Mouse (Mus musculus) CH12.LX (cell line): ENCODE measurements around the gene Galc. TPM values are rescaled to one million over a fixed set of nuclear protein-coding genes. Genes with fewer than 3 reads are reported as not detected.
"Not testable (repeated sequence)": the region's sequence is repeated elsewhere in the genome, so short reads cannot be mapped to it uniquely, and the experiment has no call there.

ENCODE experiments used
- DNase-seq: peaks from one replicate; pipeline ENCODE4 v3.0.0-alpha.2; 2013; ENCODE audit errors: extremely low read depth
- H3K27ac ChIP-seq: 2 replicates; pipeline ENCODE4 v1.5.1; 2012; ENCODE audit warnings: low read depth, mild to moderate bottlenecking, control low read depth, moderate library complexity; ENCODE audit not compliant: insufficient read depth
- H3K27me3 ChIP-seq: replicated peaks from 2 replicates; pipeline ENCODE3; 2012; ENCODE audit warnings: inconsistent platforms
- H3K36me3 ChIP-seq, 2 experiments: replicated peaks in 1 of 2; 2 replicates each; pipeline versions ENCODE3 to v1.6.1; 2012; ENCODE audit warnings: inconsistent platforms in 1 of 2, low read length in 1 of 2, mild to moderate bottlenecking in 1 of 2, mixed read lengths in 1 of 2, moderate library complexity in 1 of 2; ENCODE audit not compliant: control insufficient read depth in 1 of 2, insufficient read depth in 1 of 2
- H3K4me1 ChIP-seq, 2 experiments: 2 replicates each; pipeline ENCODE4 v1.6.1; 2012; ENCODE audit warnings: inconsistent platforms in 1 of 2, moderate library complexity in 1 of 2; ENCODE audit not compliant: insufficient read depth in 2 of 2, control insufficient read depth in 1 of 2
- H3K4me2 ChIP-seq: 2 replicates; pipeline ENCODE4 v1.6.1; 2012; ENCODE audit warnings: low read depth, mild to moderate bottlenecking, control low read depth; ENCODE audit not compliant: poor library complexity, insufficient read depth, severe bottlenecking
- H3K4me3 ChIP-seq, 3 experiments: fragments of 150-350 bp in 1 of 3; sonication (generic) in 1 of 3; replicated peaks in 1 of 3; 2 replicates each; pipeline versions ENCODE3 to v1.5.1; 2011 to 2012; ENCODE audit warnings: low read depth in 2 of 3, low read length in 2 of 3, mild to moderate bottlenecking in 2 of 3, moderate library complexity in 2 of 3, control low read depth in 1 of 3, improper control_type of control experiment in 1 of 3, inconsistent platforms in 1 of 3, mixed read lengths in 1 of 3; ENCODE audit not compliant: poor library complexity in 1 of 3
- H3K79me2 ChIP-seq: replicated peaks from 2 replicates; pipeline ENCODE4 v1.6.1; 2012; ENCODE audit warnings: mild to moderate bottlenecking, moderate library complexity; ENCODE audit not compliant: control insufficient read depth, poor library complexity, insufficient read depth, severe bottlenecking; ENCODE audit errors: extremely low read depth
- H3K9ac ChIP-seq: 2 replicates; pipeline ENCODE4 v1.6.1; 2012; ENCODE audit warnings: low read depth, mild to moderate bottlenecking, control low read depth, moderate library complexity; ENCODE audit not compliant: insufficient read depth
- H3K9me3 ChIP-seq: replicated peaks from 2 replicates; pipeline ENCODE3; 2012; ENCODE audit warnings: low read length, inconsistent platforms, mixed read lengths
- E2F4 ChIP-seq: IDR thresholded peaks from 2 replicates; pipeline ENCODE4 v1.6.1; 2011; ENCODE audit warnings: low read depth, low read length, improper control_type of control experiment; ENCODE audit not compliant: insufficient replicate concordance
- ELF1 ChIP-seq: IDR thresholded peaks from 2 replicates; pipeline ENCODE4 v1.6.1; 2014; ENCODE audit warnings: low read depth, mild to moderate bottlenecking, inconsistent platforms, low read length, improper control_type of control experiment
- EP300 ChIP-seq: IDR thresholded peaks from 2 replicates; pipeline ENCODE4 v1.6.1; 2011; ENCODE audit warnings: low read length, improper control_type of control experiment
- HCFC1 ChIP-seq: IDR thresholded peaks from 2 replicates; pipeline ENCODE4 v1.6.1; 2012; ENCODE audit warnings: low read depth, mild to moderate bottlenecking, inconsistent platforms, low read length, improper control_type of control experiment
- IRF4 ChIP-seq: IDR thresholded peaks from 2 replicates; pipeline ENCODE4 v1.6.1; 2014; ENCODE audit warnings: low read depth, mild to moderate bottlenecking, inconsistent platforms, low read length, improper control_type of control experiment
- JUN ChIP-seq: IDR thresholded peaks from 2 replicates; pipeline ENCODE4 v1.6.1; 2011; ENCODE audit warnings: low read depth, mild to moderate bottlenecking, low read length, improper control_type of control experiment, moderate library complexity; ENCODE audit not compliant: insufficient read depth
- KAT2A ChIP-seq: IDR thresholded peaks from 2 replicates; pipeline ENCODE4 v1.6.1; 2012; ENCODE audit warnings: low read length, improper control_type of control experiment, inconsistent platforms; ENCODE audit not compliant: insufficient replicate concordance
- MAZ ChIP-seq: IDR thresholded peaks from 2 replicates; pipeline ENCODE4 v1.6.1; 2012; ENCODE audit warnings: low read depth, mild to moderate bottlenecking, inconsistent platforms, low read length, improper control_type of control experiment, moderate library complexity
- MEF2A ChIP-seq: IDR thresholded peaks from 2 replicates; pipeline ENCODE4 v1.6.1; 2014; ENCODE audit warnings: low read depth, mild to moderate bottlenecking, inconsistent platforms, low read length, improper control_type of control experiment, borderline replicate concordance
- MXI1 ChIP-seq: IDR thresholded peaks from 2 replicates; pipeline ENCODE4 v1.6.1; 2011; ENCODE audit warnings: mild to moderate bottlenecking, low read depth, low read length, improper control_type of control experiment
- PAX5 ChIP-seq: IDR thresholded peaks from 2 replicates; pipeline ENCODE4 v1.6.1; 2012; ENCODE audit warnings: low read length, inconsistent platforms, mixed read lengths
- POLR2AphosphoS2 ChIP-seq: IDR thresholded peaks from 2 replicates; pipeline ENCODE4 v1.6.1; 2011; ENCODE audit warnings: low read depth, low read length, improper control_type of control experiment
- RAD21 ChIP-seq: IDR thresholded peaks from 2 replicates; pipeline ENCODE4 v1.6.1; 2011; ENCODE audit warnings: low read depth, mild to moderate bottlenecking, low read length, improper control_type of control experiment, moderate library complexity
- SIN3A ChIP-seq: IDR thresholded peaks from 2 replicates; pipeline ENCODE4 v1.6.1; 2012; ENCODE audit warnings: low read length, improper control_type of control experiment, inconsistent platforms
- TBP ChIP-seq: conservative IDR thresholded peaks from 2 replicates; pipeline ENCODE4 v1.6.1; 2011; ENCODE audit warnings: low read depth, low read length, improper control_type of control experiment
- USF1 ChIP-seq: IDR thresholded peaks from 2 replicates; pipeline ENCODE4 v1.6.1; 2014; ENCODE audit warnings: low read depth, mild to moderate bottlenecking, inconsistent platforms, low read length, improper control_type of control experiment
- USF2 ChIP-seq: conservative IDR thresholded peaks from 2 replicates; pipeline ENCODE4 v1.6.1; 2011; ENCODE audit warnings: low read depth, low read length, improper control_type of control experiment
- ZC3H11A ChIP-seq: IDR thresholded peaks from 2 replicates; pipeline ENCODE4 v1.6.1; 2012; ENCODE audit warnings: low read depth, mild to moderate bottlenecking, inconsistent platforms, low read length, improper control_type of control experiment
- ZKSCAN1 ChIP-seq: IDR thresholded peaks from 2 replicates; pipeline ENCODE4 v1.6.1; 2012; ENCODE audit warnings: low read depth, inconsistent platforms, low read length, improper control_type of control experiment, borderline replicate concordance
- ZMIZ1 ChIP-seq: IDR thresholded peaks from 2 replicates; pipeline ENCODE4 v1.6.1; 2012; ENCODE audit warnings: low read depth, mild to moderate bottlenecking, inconsistent platforms, low read length, improper control_type of control experiment
- dilution Hi-C: fragments of 300-500 bp; cut with MboI; formaldehyde crosslinking; loops from 2 replicates; pipeline ENCODE4 v1.14.3; 2020; ENCODE audit warnings: low sequenced_read_pairs; ENCODE audit not compliant: extremely low pct_unique_long_range_greater_than_20kb, extremely low pct_ligation_motif_present
- in situ Hi-C: fragments of 300-500 bp; cut with MboI; formaldehyde crosslinking; loops from 3 replicates; pipeline ENCODE4 v1.14.3; 2019; ENCODE audit warnings: low sequenced_read_pairs, low pct_ligation_motif_present, low pct_unique_long_range_greater_than_20kb, mixed read lengths
- polyA plus RNA-seq: library from polyadenylated mRNA; unstranded; fragments of >175 nt; gene quantifications from 2 replicates; pipeline ENCODE4 v1.2.1, GENCODE M21; 2012; ENCODE audit warnings: low read depth; ENCODE audit not compliant: insufficient read length
- total RNA-seq, 2 experiments: library from RNA; depleted of rRNA; stranded (reverse); fragments of 300-350 nt in 1 of 2; fragments of >200 nt in 1 of 2; gene quantifications; 2 replicates each; pipeline ENCODE4 v1.2.3; 2012 to 2014

The Galc gene
- total and polyA plus RNA-seq, 3 experiments: 1.6 to 9.1 (median 6.4) TPM

- no peak for TF ChIP-seq USF2
Observed at GRCm38 (mm10) chr12:98244865-98245264, 14.4 kb downstream of the Galc start (continued).

DNA sequence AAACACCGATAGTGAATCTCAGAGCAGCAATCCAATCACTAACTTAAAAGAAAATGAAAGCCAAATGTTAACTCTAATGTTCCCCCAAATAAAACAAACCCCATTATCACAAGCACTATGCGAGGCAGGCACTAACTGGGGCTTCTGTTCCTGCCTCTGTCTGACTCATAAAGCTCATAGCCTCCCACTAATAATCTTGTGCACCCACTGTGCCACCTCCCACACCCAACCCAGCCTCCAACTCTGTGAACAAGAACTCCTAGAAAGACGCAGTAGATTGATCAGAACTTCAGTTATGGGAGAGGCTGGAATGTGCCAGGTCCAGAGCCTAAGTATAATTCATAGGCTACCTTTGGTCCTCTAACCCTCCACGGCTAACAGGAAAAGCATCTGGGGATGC lies 15.1 kb downstream of the Galc start:
- Histone ChIP-seq H3K27me3 (no peaks in the 10 kb centered on the region), H3K4me1 (peaks cover 6 to 33% of the 10 kb centered on the region in 2 experiments), H3K9me3 (no peaks in the 10 kb centered on the region), H3K27ac (no peak overlapping the region), H3K9ac (no peak overlapping the region), H3K36me3 (peaks cover 0 to 9% of the 10 kb centered on the region in 2 experiments), H3K79me2 (no peaks in the 10 kb centered on the region), H3K4me2 (no peak overlapping the region), H3K4me3 (no peak overlapping the region)
- in situ Hi-C loops (no loop called here), dilution Hi-C loops (no loop called here)
- no peak for DNase-seq
- no peak for TF ChIP-seq MEF2A
- TF ChIP-seq ZC3H11A: no peak
- TF ChIP-seq JUN: no peak
- no peak for TF ChIP-seq MXI1
- TF ChIP-seq MAZ: no peak
- no peak for TF ChIP-seq USF1
- no peak for TF ChIP-seq IRF4
- TF ChIP-seq EP300: no peak
- TF ChIP-seq USF2: no peak
- TF ChIP-seq ELF1: no peak
- TF ChIP-seq HCFC1: no peak
- TF ChIP-seq TBP: no peak
- no peak for TF ChIP-seq POLR2AphosphoS2
- TF ChIP-seq PAX5: no peak
- TF ChIP-seq E2F4: no peak
- TF ChIP-seq KAT2A: no peak
- TF ChIP-seq ZMIZ1: no peak
- TF ChIP-seq SIN3A: no peak
- TF ChIP-seq ZKSCAN1: no peak
- no peak for TF ChIP-seq RAD21

- H3K4me3 ChIP-seq, in situ Hi-C loops, H3K27ac ChIP-seq, H3K79me2 ChIP-seq, H3K9me3 ChIP-seq, H3K9ac ChIP-seq, H3K4me2 ChIP-seq, H3K27me3 ChIP-seq, H3K36me3 ChIP-seq, dilution Hi-C loops, H3K4me1 ChIP-seq, DNase-seq: not testable (repeated sequence)
Observed at GRCm38 (mm10) chr12:98238478-98238877, 20.8 kb downstream of the Galc start.
